Mouse (Mus musculus) ES-Bruce4 (cell line): ENCODE data around the gene Txlng. TPM values are rescaled to one million over a fixed set of nuclear protein-coding genes. Genes with fewer than 3 reads are reported as not detected.

Experiments
- H3K27ac ChIP-seq: 2 replicates; pipeline ENCODE4 v1.5.1; 2012; ENCODE audit warnings: low read length, inconsistent platforms; ENCODE audit not compliant: insufficient read depth
- H3K27me3 ChIP-seq: 2 replicates; pipeline ENCODE4 v1.6.1; 2012; ENCODE audit warnings: mild to moderate bottlenecking, low read length, inconsistent platforms; ENCODE audit not compliant: control insufficient read depth, poor library complexity, insufficient read depth, severe bottlenecking
- H3K36me3 ChIP-seq: 2 replicates; pipeline ENCODE4 v1.6.1; 2012; ENCODE audit warnings: inconsistent platforms, mild to moderate bottlenecking, low read length, moderate library complexity; ENCODE audit not compliant: control insufficient read depth, poor library complexity, insufficient read depth, severe bottlenecking
- H3K4me1 ChIP-seq: one replicate; pipeline ENCODE4 v1.8.1; 2011; ENCODE audit warnings: low read length; ENCODE audit not compliant: control insufficient read depth, insufficient read depth
- H3K4me3 ChIP-seq: 2 replicates; pipeline ENCODE4 v1.5.1; 2011; ENCODE audit warnings: low read depth, mild to moderate bottlenecking, low read length
- H3K9ac ChIP-seq: 2 replicates; pipeline ENCODE4 v1.6.1; 2012; ENCODE audit warnings: low read depth, mild to moderate bottlenecking, inconsistent platforms; ENCODE audit not compliant: poor library complexity, severe bottlenecking
- H3K9me3 ChIP-seq: replicated peaks from 2 replicates; pipeline ENCODE4 v1.6.1; 2012; ENCODE audit warnings: mild to moderate bottlenecking, low read length, inconsistent platforms; ENCODE audit not compliant: control insufficient read depth, poor library complexity, insufficient read depth, severe bottlenecking
- CTCF ChIP-seq: IDR thresholded peaks from one replicate; pipeline ENCODE4 v1.8.1; 2011; ENCODE audit warnings: low read depth, low read length
- EP300 ChIP-seq: IDR thresholded peaks from 2 replicates; pipeline ENCODE4 v1.6.1; 2011; ENCODE audit warnings: low read depth, low read length; ENCODE audit not compliant: insufficient read depth
- POLR2A ChIP-seq: IDR thresholded peaks from one replicate; pipeline ENCODE4 v1.8.1; 2011; ENCODE audit warnings: low read length; ENCODE audit not compliant: insufficient read depth
- polyA plus RNA-seq: library from polyadenylated mRNA; stranded (reverse); fragments of >200 nt; gene quantifications from 2 replicates; pipeline ENCODE4 v1.2.4, GENCODE M21; 2011; ENCODE audit warnings: low read depth; ENCODE audit not compliant: missing spikeins, insufficient read depth, insufficient read length

Txlng gene
- polyA plus RNA-seq, 1 experiment = 67.1 TPM

DNA sequence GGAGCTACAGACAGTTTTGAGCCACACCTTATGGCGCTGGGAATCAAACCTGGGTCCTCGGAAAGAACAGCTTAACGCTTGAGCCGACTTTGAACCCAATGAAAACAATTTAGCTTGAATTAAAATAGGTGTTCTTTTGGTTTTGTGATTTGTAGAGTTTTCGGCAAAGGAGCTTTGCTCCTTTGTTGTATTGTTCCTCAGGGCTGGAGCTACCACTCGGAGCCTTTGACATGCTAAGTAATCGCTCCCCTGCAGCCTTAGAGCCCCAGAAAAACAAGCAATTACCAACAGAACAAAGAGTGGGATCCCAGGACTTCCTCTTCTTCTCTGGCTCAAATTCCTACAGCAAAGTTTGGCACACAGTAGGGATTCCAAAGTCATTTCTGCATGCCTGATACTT lies 73.2 kb downstream of the Txlng start:
- Histone ChIP-seq H3K27me3 (no peaks in the 10 kb centered on the region), H3K27ac (peak overlapping the region; percentile 70)
- TF ChIP-seq EP300 (peak; percentile 56; the same call in 1 of the 2 replicates), CTCF (no peak)

DNA sequence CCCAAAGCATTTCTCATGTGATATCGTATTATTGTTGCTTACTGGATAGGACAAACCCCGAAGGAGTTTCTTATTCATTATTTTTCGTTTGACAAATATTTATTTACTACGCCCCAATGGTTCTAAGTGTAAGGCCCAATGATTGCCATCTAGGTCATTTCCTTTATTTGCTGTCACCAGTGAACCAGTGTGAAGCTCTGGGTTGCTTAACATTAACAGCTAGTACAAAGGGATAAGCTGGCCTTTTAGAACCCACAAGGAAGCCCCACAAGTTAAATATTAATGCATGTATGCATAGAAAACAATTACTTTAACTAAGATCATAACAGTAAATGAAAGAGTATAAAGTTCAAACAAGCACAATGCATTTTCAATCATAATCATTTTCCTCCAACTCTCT lies 74.9 kb downstream of the Txlng start:
- Histone ChIP-seq H3K27me3 (peaks cover 1% of the 10 kb centered on the region; the same call in 1 of the 2 replicates), H3K27ac (no peak overlapping the region), H3K4me3 (no peak overlapping the region), H3K4me1 (peaks cover 7% of the 10 kb centered on the region), H3K9ac (no peak overlapping the region), H3K9me3 (no peaks in the 10 kb centered on the region), H3K36me3 (no peaks in the 10 kb centered on the region)
- no peak for TF ChIP-seq CTCF
- no peak for TF ChIP-seq POLR2A
- no peak for TF ChIP-seq EP300

More for the DNA sequence above, 73.2 kb downstream of the Txlng start:
- Histone ChIP-seq H3K36me3 (no peaks in the 10 kb centered on the region), H3K4me3 (no peak overlapping the region), H3K9me3 (no peaks in the 10 kb centered on the region), H3K4me1 (peaks cover 7% of the 10 kb centered on the region), H3K9ac (no peak overlapping the region)

DNA sequence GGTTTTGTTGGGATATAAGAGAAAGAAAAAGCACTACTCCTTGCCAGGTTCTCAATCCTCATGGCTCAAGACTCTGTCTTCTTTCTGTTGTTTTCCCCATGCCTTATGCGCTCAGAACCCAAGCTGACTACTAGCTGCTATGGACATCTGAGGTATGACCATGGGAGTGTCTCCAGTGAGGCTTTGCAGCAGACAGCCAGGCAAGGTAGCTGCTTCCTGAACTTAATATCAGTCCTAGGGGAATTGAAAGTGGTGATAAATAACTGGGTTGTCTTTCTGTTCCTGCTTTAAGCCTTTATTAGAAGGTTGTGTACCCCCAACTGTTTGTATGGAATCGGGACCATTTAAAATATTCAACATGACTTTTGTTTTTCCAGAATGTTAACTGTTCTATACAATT lies 76.8 kb downstream of the Txlng start:
- Histone ChIP-seq H3K27me3 (peaks cover 1% of the 10 kb centered on the region; the same call in 1 of the 2 replicates), H3K27ac (no peak overlapping the region), H3K9ac (no peak overlapping the region), H3K9me3 (no peaks in the 10 kb centered on the region), H3K4me3 (no peak overlapping the region), H3K36me3 (no peaks in the 10 kb centered on the region), H3K4me1 (peaks cover 7% of the 10 kb centered on the region)
- TF ChIP-seq CTCF = no peak
- no peak for TF ChIP-seq POLR2A
- no peak for TF ChIP-seq EP300

DNA sequence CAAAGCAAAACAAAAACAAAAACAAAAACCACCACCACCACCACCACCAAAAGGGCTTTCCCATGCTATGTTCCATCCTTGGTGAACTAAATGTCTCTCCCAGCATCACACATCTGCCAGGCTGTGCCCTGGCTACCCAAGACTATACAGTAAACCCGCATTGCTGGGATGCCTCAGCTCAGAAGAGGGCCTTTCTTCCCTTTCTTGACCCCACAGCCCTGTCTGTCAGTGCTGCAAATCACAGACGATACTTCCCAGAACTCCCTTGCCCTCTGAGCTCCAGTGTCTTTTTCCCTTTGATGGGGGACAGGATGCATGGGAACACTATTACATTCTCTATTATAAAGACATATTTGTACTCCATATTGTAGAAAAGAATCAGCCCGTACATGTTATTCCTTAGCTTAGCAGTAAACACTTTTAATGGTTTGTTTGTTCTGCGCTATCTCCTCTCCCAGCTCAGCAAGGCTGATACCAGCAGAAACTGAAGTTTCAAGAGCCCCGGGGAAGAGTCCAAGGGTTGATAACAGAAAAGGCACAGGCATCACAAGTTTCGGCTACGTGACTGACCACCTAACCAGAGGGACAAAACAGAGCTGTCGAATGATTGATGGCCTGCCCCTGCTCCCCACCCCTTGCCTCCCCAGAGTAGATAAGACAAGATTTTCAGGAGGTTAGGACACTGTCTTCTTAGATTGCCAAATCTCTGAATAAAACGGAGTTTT lies 80.4 kb downstream of the Txlng start:
- Histone ChIP-seq H3K27ac (no peak overlapping the region), H3K4me3 (no peak overlapping the region), H3K9me3 (no peaks in the 10 kb centered on the region), H3K4me1 (no peaks in the 10 kb centered on the region), H3K27me3 (peaks cover 1% of the 10 kb centered on the region; the same call in 1 of the 2 replicates), H3K36me3 (no peaks in the 10 kb centered on the region), H3K9ac (no peak overlapping the region)
- no peak for TF ChIP-seq CTCF
- TF ChIP-seq EP300 = no peak
- no peak for TF ChIP-seq POLR2A

DNA sequence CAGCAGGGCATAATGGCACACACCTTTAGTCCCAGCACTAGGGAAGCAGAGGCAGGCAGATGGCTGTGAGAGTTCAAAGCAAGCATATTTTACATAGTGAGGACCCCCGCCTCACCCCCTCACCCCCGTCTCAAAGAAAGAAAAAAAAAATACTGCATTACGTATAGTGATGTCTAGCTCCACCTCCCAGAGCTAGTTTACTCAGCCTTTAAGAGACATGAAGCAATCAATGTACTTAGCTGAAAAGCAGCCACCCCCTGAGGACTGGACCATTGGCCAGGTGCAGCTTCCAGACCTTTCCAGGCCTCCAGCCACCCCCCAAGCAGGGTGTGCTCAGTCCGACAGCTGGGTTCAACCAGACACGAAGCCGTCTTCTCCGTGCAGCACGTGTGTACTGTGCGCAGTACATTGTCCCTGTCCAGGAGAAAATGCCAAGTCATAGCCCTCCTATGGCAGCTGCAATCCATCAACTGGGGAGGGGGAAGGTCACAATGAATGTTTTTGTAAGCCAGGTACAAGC lies 93.1 kb downstream of the Txlng start:
- H3K4me1 ChIP-seq = peaks cover 3% of the 10 kb centered on the region
- H3K9me3 ChIP-seq = no peaks in the 10 kb centered on the region; the same call in 1 of the 2 replicates
- H3K36me3 ChIP-seq = no peaks in the 10 kb centered on the region
- H3K27me3 ChIP-seq = no peaks in the 10 kb centered on the region
- H3K9ac ChIP-seq = peak overlapping the region; percentile 29
- no peak overlapping the region for H3K27ac ChIP-seq
- TF ChIP-seq CTCF (no peak), EP300 (0 out of 2 replicates have a peak, but pooled peaks have one; percentile 36), POLR2A (no peak)
- no peak overlapping the region for H3K4me3 ChIP-seq
